Mouse (Mus musculus): ENCODE measurements around the gene Mob1b.

GRCm38 (mm10) chr5:88747774-88748173, 27.1 kb downstream of the Mob1b start:
- TF ChIP-seq POLR2A (IDR thresholded peaks at IDR 0.05; ENCODE audit: insufficient read depth, low read length): no peak
- no peak for TF ChIP-seq CTCF (IDR thresholded peaks at IDR 0.05; ENCODE audit: low read depth, low read length)
